Mouse (Mus musculus): ENCODE data around the gene Lin7a.
"Not testable (repeated sequence)": the region's sequence is repeated elsewhere in the genome, so short reads cannot be mapped to it uniquely, and the experiment has no call there.

The Lin7a gene

DNA sequence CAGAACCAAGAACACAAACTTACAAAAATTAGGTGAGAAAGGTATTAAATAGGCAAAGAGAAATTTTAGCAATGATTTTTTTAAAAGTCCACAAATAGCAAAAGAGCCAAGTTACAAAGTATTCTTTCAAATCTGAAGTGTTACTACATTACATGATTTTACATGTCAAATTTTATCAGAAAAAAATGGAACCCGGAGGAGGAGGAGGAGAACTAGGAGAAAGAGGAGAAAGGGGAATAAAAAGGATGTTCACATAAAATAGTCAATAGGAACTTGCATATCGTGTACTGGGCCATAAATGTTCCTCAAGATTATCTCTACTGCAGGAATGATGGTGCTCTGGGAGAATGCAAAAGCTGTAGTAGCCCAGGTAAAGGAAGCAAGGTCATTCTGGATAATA, 34.4 kb upstream of the Lin7a start:
- in situ Hi-C loops (cut with MseI, MboI) = no loop called here

GRCm38 (mm10) chr10:107237736-107238135, 33.8 kb upstream of the Lin7a start:
- in situ Hi-C loops (cut with MseI, MboI) = no loop called here

GRCm38 (mm10) chr10:107238151-107238860, 33.2 kb upstream of the Lin7a start:
- in situ Hi-C loops (cut with MseI, MboI) = no loop called here

DNA sequence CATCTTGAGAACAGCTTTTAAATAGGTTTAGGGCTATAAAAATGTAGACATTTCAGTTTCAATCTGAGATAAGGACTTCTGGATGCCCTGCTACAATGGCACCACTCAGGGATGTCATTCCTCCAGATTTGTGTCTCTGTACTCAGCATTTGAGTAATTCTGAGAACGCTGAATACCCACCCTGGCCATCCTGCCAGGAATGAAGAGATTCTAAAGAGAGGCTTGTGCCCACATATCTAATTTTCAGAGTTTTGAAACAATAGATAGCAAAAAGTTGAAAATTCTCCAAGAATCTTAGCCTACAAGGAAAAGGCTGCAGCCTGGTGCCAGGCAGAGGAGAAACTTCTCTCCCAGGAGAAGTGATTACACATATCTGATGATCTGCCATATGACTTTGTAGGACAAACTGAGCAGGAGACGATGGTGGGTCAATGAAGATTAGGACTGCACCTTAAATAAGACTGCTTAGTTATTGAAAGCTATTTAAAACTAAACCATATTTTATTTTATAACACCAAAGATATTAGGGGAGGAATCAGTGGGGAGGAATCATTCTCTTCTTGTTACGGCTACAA, 32.5 kb upstream of the Lin7a start:
- in situ Hi-C loops (cut with MseI, MboI) = no loop called here

DNA sequence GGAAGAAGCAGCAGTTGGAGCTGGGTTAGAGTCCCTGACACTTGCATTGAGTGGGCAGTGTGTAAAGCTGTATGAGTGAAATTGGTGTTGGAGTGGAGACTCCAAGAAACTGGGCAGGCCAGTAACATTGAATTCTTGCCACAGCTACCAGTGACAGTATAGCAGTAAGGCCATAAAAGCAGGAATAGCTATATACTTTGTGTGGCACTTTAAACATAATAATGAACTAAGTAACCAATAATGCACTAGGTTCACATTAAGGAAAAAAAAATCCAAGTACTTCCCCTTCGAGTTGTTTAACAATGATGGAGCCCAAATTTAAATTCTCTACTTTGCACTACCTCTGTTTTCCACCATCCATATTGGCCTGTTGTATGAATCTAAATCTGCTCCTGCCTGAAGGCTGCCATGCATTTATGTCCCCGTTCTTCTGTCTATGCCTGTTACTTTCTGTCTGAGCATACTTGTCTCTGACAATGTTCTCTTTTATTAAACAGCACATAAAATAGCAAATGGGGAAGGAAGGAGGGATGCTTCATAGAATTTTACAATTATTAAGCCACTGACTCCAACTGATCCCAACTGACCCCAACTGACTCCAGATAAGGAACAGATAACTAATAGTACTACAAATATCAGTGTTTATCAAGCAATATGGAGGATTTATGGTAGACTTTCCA, 31.7 kb upstream of the Lin7a start:
- in situ Hi-C loops (cut with MseI, MboI) = no loop called here

DNA sequence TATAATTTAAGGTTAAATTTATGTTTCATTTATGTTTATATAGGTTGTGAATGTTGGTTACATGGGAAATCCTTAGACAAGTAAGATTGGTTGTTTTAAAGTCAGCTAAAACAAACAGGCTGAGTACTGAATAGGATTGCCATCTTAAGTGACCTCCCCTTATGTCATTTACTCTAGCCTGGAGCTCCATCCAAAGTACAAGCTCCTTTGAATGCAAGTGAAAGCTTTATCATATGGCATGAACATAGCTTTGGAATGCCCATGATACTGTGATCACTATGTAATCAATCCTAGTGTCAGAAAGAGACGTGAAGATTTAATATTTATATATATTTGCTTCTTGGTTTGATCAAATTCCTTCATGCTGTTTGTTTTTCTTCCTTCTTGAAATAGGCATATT, 31.0 kb upstream of the Lin7a start:
- in situ Hi-C loops (cut with MseI, MboI) = no loop called here

GRCm38 (mm10) chr10:107240986-107241385, 30.5 kb upstream of the Lin7a start:
- in situ Hi-C loops (cut with MseI, MboI) = no loop called here

DNA sequence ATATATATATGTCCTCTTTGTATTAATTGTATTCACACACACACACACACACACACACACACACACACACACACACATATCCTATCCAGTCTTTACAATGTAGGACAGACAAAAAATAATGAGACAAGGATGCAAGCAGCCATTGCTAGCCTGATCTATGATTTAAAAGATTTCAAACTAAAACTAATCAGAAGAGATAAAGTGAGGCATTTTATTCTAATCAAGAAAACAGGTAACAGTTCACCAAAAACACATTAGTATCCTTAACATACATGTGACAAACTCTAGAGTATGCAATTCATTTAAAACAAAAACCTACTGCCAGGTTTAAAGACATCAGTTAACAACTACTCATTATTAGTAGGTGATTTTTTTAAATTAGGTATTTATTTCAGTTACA, 30.1 kb upstream of the Lin7a start:
- in situ Hi-C loops (cut with MseI, MboI) = no loop called here

GRCm38 (mm10) chr10:107241999-107242398, 29.5 kb upstream of the Lin7a start:
- in situ Hi-C loops (cut with MseI, MboI) = not testable (repeated sequence)

GRCm38 (mm10) chr10:107242696-107243400, 28.6 kb upstream of the Lin7a start:
- in situ Hi-C loops (cut with MseI, MboI) = no loop called here

DNA sequence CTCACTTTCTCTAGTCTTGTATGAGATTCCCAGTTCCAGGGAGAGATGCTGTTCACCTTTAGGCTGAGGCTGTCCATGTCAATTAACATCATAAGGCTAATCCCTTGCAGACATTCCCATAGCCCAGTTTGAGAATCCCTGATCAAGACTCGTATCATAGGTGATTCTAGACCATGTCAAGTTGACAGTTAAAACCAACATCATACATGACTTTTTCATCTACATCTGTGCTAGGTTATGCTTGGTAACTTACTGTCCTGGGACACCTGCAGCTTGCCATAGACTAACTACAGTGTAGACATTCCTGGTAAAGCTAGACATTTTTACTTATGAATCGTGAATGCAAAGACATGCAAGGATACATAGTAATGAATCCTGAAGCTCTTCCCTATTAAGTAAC, 27.3 kb upstream of the Lin7a start:
- in situ Hi-C loops (cut with MseI, MboI) = no loop called here

- in situ Hi-C loops (cut with MseI, MboI) = no loop called here
These were observed 26.6 kb upstream of the Lin7a start for GRCm38 (mm10) chr10:107244691-107245530.

GRCm38 (mm10) chr10:107245531-107245840, 26.0 kb upstream of the Lin7a start:
- in situ Hi-C loops (cut with MseI, MboI) = no loop called here

DNA sequence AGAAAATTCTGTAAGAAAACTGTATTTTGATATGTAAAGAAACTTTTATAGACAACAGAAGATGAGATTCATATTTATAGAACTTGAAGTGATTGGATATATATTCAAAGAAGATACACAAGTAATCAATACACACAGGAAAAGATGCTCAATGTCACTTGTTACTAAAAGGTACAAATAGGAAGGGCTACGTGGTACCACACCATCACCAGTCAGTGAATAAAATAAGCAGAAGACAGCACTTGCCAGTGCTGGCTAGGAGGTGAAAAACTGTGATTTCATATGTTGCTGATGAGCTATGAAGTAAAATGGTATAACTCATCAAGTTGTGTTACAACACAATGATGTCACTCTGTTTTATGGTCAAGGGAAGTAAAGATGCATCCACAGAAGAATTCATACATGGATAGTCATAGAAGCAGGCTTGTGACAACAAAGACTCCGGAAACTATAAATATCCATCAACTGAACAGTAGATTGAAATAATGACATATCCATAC, 25.5 kb upstream of the Lin7a start:
- in situ Hi-C loops (cut with MseI, MboI) = no loop called here

DNA sequence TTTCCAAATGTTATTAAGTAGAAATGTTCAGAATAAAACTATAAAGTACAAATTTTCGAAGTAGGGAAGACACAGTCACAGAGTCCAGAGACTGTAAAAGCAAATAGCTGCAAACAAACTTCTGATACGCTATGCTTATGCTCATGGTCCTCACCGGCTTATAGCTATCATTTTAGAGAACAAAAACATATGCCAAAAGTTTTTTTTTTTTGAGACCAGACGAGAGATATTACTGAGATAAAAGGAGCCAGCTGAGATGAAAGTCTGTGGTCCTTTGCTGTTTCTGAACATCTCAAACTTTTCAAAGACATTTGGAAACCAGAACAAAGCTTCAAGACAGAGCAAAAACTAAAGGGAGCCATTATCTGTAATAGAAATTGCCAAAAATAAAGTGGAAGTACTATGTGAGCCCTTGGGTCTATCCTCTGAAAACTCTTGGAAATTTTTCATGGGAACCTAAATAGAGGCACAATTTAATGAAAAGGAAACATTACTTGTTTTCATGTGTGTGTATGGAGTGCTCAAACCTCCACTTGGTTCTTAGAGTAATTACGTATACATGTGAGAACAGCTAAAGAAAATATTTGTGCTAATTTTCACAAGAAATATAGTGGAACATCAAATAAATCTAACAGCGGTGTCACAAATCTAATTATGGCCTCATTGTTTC, 24.4 kb upstream of the Lin7a start:
- in situ Hi-C loops (cut with MseI, MboI) = no loop called here

GRCm38 (mm10) chr10:107248481-107248880, 23.0 kb upstream of the Lin7a start:
- in situ Hi-C loops (cut with MseI, MboI) = no loop called here

GRCm38 (mm10) chr10:107249056-107249455, 22.4 kb upstream of the Lin7a start:
- in situ Hi-C loops (cut with MseI, MboI) = no loop called here

- in situ Hi-C loops (cut with MseI, MboI) = no loop called here
These were observed 21.8 kb upstream of the Lin7a start for GRCm38 (mm10) chr10:107249606-107250186.

DNA sequence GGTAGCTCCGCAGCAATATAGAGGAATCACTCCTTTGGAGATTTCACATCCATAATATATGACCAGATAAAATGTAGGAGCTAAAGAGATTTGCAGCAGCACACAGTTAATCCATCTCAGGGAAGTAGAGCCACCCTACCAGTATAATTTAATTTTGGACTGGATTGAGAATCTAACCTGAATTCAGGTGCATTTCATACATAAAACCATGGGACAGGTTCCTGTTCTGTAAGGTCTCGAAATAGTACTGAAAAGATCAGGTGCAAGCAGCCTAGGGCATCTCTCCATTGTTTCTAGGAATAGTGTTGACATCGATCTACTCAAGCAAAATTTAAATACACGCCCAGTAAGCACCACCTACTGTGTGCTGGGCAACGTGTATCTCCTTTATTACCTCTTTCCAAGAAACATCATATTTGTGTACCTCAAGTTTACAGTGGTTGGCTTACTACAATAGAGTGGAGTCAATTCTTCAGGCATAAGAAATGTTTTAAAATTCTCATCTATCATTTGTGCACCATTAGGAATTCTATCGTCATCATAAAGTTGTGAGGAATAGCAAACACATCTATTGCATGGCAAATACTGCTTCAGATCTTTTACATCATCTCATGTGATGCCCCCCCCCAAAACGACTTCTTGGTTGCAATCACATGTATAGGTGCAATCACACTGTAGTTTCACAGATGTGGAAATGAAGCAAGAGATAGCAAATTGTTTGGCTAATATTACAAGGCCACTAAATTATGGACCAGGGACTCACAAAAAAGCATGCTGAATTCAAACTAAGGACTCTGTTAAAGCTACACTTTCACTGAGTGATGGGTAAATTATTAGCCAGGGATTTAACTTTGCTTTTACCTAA, 20.9 kb upstream of the Lin7a start:
- in situ Hi-C loops (cut with MseI, MboI) = no loop called here

DNA sequence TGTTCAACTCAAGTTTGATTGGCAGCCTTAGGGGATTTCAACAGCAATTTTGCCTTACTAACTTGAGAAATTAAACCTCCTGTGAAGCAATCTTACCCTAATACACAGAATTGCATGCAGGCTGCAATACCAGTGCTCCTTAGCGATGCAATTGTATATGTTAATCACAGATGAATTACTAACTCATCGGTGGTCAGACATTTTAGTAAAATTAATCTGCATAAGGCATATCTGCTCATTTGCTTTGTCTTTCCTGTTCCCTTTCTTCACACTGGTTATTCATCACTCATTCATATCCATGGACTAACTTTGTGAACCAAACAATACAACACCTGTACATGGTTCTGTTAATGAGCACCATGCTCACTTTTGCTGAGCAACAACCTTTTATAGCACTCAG, 20.2 kb upstream of the Lin7a start:
- in situ Hi-C loops (cut with MseI, MboI) = no loop called here
